Mouse (Mus musculus) neural tube, embryonic 11.5 days (tissue): ENCODE data around the gene Mapk13. TPM values are rescaled to one million over a fixed set of nuclear protein-coding genes. Genes with fewer than 3 reads are reported as not detected.
A peak's percentile ranks its signal among the peaks of the same experiment; 100 is the strongest.
"Not testable (repeated sequence)": the region's sequence is repeated elsewhere in the genome, so short reads cannot be mapped to it uniquely, and the experiment has no call there.

Experiments
- ATAC-seq: fragments of 200-750 bp; cut with Nextera tagmentation; 2 replicates; pipeline ENCODE4 v1.8.0; 2017; ENCODE audit warnings: moderate number of reproducible peaks, mild to moderate bottlenecking, moderate TSS enrichment, moderate library complexity; ENCODE audit not compliant: insufficient read depth, low FRiP score, low TSS enrichment
- DNase-seq: peaks from one replicate; pipeline ENCODE4 v3.0.0-alpha.2; 2015; ENCODE audit warnings: low spot score
- H3K27ac ChIP-seq: fragments of 300-500 bp; sonication (generic); 2 replicates; pipeline ENCODE4 v1.5.1; 2014; ENCODE audit warnings: low read depth, mild to moderate bottlenecking, low read length
- H3K27me3 ChIP-seq: fragments of 300-500 bp; sonication (generic); 2 replicates; pipeline ENCODE4 v1.6.1; 2014; ENCODE audit warnings: mild to moderate bottlenecking, low read length, mixed read lengths; ENCODE audit not compliant: control insufficient read depth, insufficient read depth
- H3K36me3 ChIP-seq: fragments of 300-500 bp; sonication (generic); 2 replicates; pipeline ENCODE4 v1.6.1; 2014; ENCODE audit warnings: mild to moderate bottlenecking, low read length, moderate library complexity, mixed read lengths; ENCODE audit not compliant: control insufficient read depth, insufficient read depth
- H3K4me1 ChIP-seq: fragments of 300-500 bp; sonication (generic); 2 replicates; pipeline ENCODE4 v1.6.1; 2014; ENCODE audit warnings: low read length, mixed read lengths; ENCODE audit not compliant: control insufficient read depth, insufficient read depth
- H3K4me2 ChIP-seq: fragments of 300-500 bp; sonication (generic); 2 replicates; pipeline ENCODE4 v1.6.1; 2014; ENCODE audit warnings: low read depth, mild to moderate bottlenecking, moderate library complexity
- H3K4me3 ChIP-seq: fragments of 300-500 bp; sonication (generic); 2 replicates; pipeline ENCODE4 v1.5.1; 2014; ENCODE audit warnings: low read depth, low read length
- H3K9ac ChIP-seq: fragments of 300-500 bp; sonication (generic); 2 replicates; pipeline ENCODE4 v1.6.1; 2014; ENCODE audit warnings: mild to moderate bottlenecking, low read length
- H3K9me3 ChIP-seq: fragments of 300-500 bp; sonication (generic); 2 replicates; pipeline ENCODE4 v1.6.1; 2016; ENCODE audit warnings: low read length; ENCODE audit not compliant: control insufficient read depth
- WGBS: fragments of 180-500 bp; shearing (Covaris S2); extraction: QIAGEN DNeasy Blood & Tissue Kit; methylation state at CpG from one replicate; pipeline ENCODE4 v1.1.7; 2014; 5-methylcytosine and 5-hydroxymethylcytosine counted together
- polyA plus RNA-seq: library from polyadenylated mRNA; unstranded; fragments of >200 nt; fragmentation: Nextera tagmentation; extraction: Ambion mirVana; gene quantifications from 2 replicates; pipeline ENCODE4 v1.2.1, GENCODE M21; 2014

Gene Mapk13
- 1.8 and 2.7 TPM in 2 replicates for polyA plus RNA-seq

- H3K9me3 ChIP-seq, result no peaks in the 10 kb centered on the region
- no peak within 1 kb of the TSS for H3K27ac ChIP-seq
- H3K27me3 ChIP-seq, result peaks cover 33% of the 10 kb centered on the region
- peak within 1 kb of the TSS; percentile 25 for H3K4me3 ChIP-seq
- peak within 1 kb of the TSS; percentile 51 for H3K4me2 ChIP-seq
- H3K4me1 ChIP-seq, result peaks cover 9% of the 10 kb centered on the region; the same call in 1 of the 2 replicates
- 2% methylated on average over 51 of the region's 58 CpGs for WGBS
- DNase-seq (peak; percentile 31), ATAC-seq (no peak)
- H3K9ac ChIP-seq, result peak within 1 kb of the TSS; percentile 26; the same call in 1 of the 2 replicates
- H3K36me3 ChIP-seq, result no peaks in the 10 kb centered on the region
Measured at GRCm38 (mm10) chr17:28769121-28769874, at the start of gene Mapk13. Mapk13 (plus strand) TSS chr17:28769297.

- no peak for DNase-seq
- no peak within 1 kb of the TSS for H3K4me3 ChIP-seq
- no peaks in the 10 kb centered on the region for H3K27me3 ChIP-seq
- peaks cover 8% of the 10 kb centered on the region for H3K36me3 ChIP-seq
- no peaks in the 10 kb centered on the region for H3K9me3 ChIP-seq
- no peak for ATAC-seq
- no peak within 1 kb of the TSS for H3K4me2 ChIP-seq
- no peaks in the 10 kb centered on the region for H3K4me1 ChIP-seq
- WGBS, result 96% methylated on average over 4 of the region's 4 CpGs
- H3K9ac ChIP-seq, result no peak within 1 kb of the TSS
- H3K27ac ChIP-seq, result no peak within 1 kb of the TSS
Measured at GRCm38 (mm10) chr17:28725783-28726182, 43.3 kb upstream of the Mapk13 start, which contains the start of gene AC170998.1. AC170998.1 (plus strand) TSS chr17:28726083.

GRCm38 (mm10) chr17:28727511-28727910 lies 41.6 kb upstream of the Mapk13 start:
- not testable (repeated sequence) for H3K9me3 ChIP-seq, H3K4me3 ChIP-seq, ATAC-seq, H3K27ac ChIP-seq, H3K4me1 ChIP-seq, DNase-seq, H3K4me2 ChIP-seq, H3K9ac ChIP-seq, H3K27me3 ChIP-seq
- 90% methylated on average over 11 of the region's 11 CpGs for WGBS
- H3K36me3 ChIP-seq, result peaks cover 14% of the 10 kb centered on the region

GRCm38 (mm10) chr17:28735317-28736105 lies 33.6 kb upstream of the Mapk13 start:
- no peak overlapping the region for H3K9ac ChIP-seq
- H3K27me3 ChIP-seq, result no peaks in the 10 kb centered on the region
- peaks cover 15% of the 10 kb centered on the region for H3K36me3 ChIP-seq
- no peaks in the 10 kb centered on the region for H3K9me3 ChIP-seq
- no peak overlapping the region for H3K4me2 ChIP-seq
- ATAC-seq, result no peak
- 92% methylated on average over 6 of the region's 6 CpGs for WGBS
- no peak overlapping the region for H3K4me3 ChIP-seq
- H3K4me1 ChIP-seq, result no peaks in the 10 kb centered on the region
- no peak overlapping the region for H3K27ac ChIP-seq
- DNase-seq, result no peak

GRCm38 (mm10) chr17:28736486-28736885 lies 32.6 kb upstream of the Mapk13 start:
- WGBS, result 83% methylated on average over 4 of the region's 4 CpGs
- H3K9ac ChIP-seq, result no peak overlapping the region
- ATAC-seq (no peak), DNase-seq (no peak)
- no peaks in the 10 kb centered on the region for H3K9me3 ChIP-seq
- H3K4me2 ChIP-seq, result no peak overlapping the region
- H3K36me3 ChIP-seq, result peaks cover 10% of the 10 kb centered on the region
- no peaks in the 10 kb centered on the region for H3K27me3 ChIP-seq
- no peaks in the 10 kb centered on the region for H3K4me1 ChIP-seq
- H3K27ac ChIP-seq, result no peak overlapping the region
- H3K4me3 ChIP-seq, result no peak overlapping the region

GRCm38 (mm10) chr17:28737973-28738372 lies 31.1 kb upstream of the Mapk13 start:
- Histone ChIP-seq H3K4me3 (no peak overlapping the region), H3K27me3 (no peaks in the 10 kb centered on the region), H3K9ac (no peak overlapping the region), H3K9me3 (no peaks in the 10 kb centered on the region), H3K36me3 (peaks cover 14% of the 10 kb centered on the region), H3K27ac (no peak overlapping the region), H3K4me2 (no peak overlapping the region), H3K4me1 (no peaks in the 10 kb centered on the region)
- DNase-seq, result no peak
- no peak for ATAC-seq
- 89% methylated on average over 4 of the region's 4 CpGs for WGBS

- Histone ChIP-seq H3K36me3 (peaks cover 14% of the 10 kb centered on the region), H3K9ac (no peak overlapping the region), H3K4me1 (no peaks in the 10 kb centered on the region), H3K4me2 (no peak overlapping the region), H3K4me3 (no peak overlapping the region), H3K27me3 (no peaks in the 10 kb centered on the region), H3K27ac (no peak overlapping the region), H3K9me3 (no peaks in the 10 kb centered on the region)
- ATAC-seq, result no peak
- DNase-seq, result no peak
- 95% methylated on average over 6 of the region's 6 CpGs for WGBS
Measured at GRCm38 (mm10) chr17:28739244-28739643, 29.9 kb upstream of the Mapk13 start.

GRCm38 (mm10) chr17:28743145-28743866 lies 25.8 kb upstream of the Mapk13 start:
- H3K27me3 ChIP-seq, result no peaks in the 10 kb centered on the region
- 92% methylated on average over 11 of the region's 11 CpGs for WGBS
- no peaks in the 10 kb centered on the region for H3K9me3 ChIP-seq
- no peak overlapping the region for H3K4me3 ChIP-seq
- H3K4me1 ChIP-seq, result no peaks in the 10 kb centered on the region
- H3K9ac ChIP-seq, result no peak overlapping the region
- H3K36me3 ChIP-seq, result peaks cover 17% of the 10 kb centered on the region
- no peak for DNase-seq
- H3K27ac ChIP-seq, result no peak overlapping the region
- no peak for ATAC-seq
- no peak overlapping the region for H3K4me2 ChIP-seq
